Mouse (Mus musculus) brain, embryonic 14.5 days (tissue): ENCODE data around the gene Chmp6. TPM values are rescaled to one million over a fixed set of nuclear protein-coding genes. Genes with fewer than 3 reads are reported as not detected.

Experiments used
- DNase-seq: peaks from one replicate; pipeline ENCODE4 v3.0.0-alpha.2; 2011; ENCODE audit warnings: low read depth
- CTCF ChIP-seq: fragments of 200-500 bp; IDR thresholded peaks from 2 replicates; pipeline ENCODE4 v1.5.1; 2012; ENCODE audit warnings: inconsistent platforms, mild to moderate bottlenecking, moderate library complexity, borderline replicate concordance; ENCODE audit not compliant: insufficient read depth, insufficient read length; ENCODE audit errors: extremely low read depth
- POLR2A ChIP-seq: fragments of 200-500 bp; IDR thresholded peaks from 2 replicates; pipeline ENCODE4 v1.6.1; 2012; ENCODE audit warnings: mild to moderate bottlenecking, inconsistent platforms, borderline replicate concordance; ENCODE audit not compliant: poor library complexity, insufficient read depth, insufficient read length, severe bottlenecking; ENCODE audit errors: extremely low read depth
- polyA plus RNA-seq: library from polyadenylated mRNA; depleted of rRNA; stranded (reverse); fragments of >200 nt; gene quantifications from 2 replicates; pipeline ENCODE4 v1.2.3, GENCODE M21; 2012

The Chmp6 gene
- polyA plus RNA-seq, 1 experiment, result 63.6 TPM

DNA sequence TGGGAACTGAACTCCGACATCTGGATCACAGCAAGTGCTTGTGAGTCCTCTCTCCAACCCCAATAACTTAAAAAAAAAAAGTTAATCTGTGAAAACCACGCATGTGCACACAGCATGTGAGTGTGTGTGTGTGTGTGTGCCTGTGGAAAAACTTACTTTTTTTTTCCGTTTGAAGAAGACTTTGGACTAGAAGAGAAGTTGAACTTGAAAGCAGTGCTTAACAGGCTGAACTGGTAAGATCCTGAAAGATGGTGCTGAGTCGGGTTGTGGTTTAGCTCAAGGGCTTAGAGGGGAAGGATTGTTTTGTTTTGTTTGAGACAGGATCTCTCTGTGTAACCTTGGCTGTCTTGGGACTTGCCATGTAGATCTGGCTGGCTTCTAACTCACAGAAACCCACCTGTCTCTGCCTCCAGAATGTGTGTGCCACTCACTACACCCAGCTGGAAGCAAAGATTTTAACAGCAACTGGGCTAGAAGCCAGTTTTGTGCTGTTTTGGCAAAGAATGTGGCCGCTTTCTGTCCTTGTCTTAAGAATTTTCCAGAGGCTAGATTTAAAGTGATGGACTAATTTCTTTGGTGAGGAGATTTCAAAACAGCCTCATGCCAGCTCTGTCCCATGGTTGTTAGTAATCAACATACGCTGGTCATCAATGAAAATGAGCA is 16.5 kb downstream of the Chmp6 start:
- peak; percentile 46 for DNase-seq

DNA sequence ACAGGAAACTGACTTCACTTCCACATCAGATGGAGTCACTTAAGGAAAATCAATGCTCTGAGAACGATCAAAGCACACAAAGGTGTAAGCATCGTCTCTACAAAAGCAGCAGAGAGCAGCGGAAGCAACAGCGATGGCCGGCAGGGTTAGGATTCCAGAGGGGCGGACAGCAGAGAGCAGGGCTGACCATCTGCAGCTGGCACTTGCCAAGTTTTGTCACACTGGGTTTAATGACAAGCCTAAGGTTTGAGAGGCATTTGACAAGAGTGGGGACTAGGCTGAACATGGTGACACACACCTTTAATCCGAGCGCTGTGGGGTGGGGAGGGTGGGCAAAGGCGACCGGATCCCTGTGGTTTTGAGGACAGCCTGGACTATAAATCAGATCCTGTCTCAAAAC is 18.6 kb downstream of the Chmp6 start:
- no peak for TF ChIP-seq CTCF
- TF ChIP-seq POLR2A, result no peak

More for the DNA sequence above, 16.5 kb downstream of the Chmp6 start:
- no peak for TF ChIP-seq POLR2A
- no peak for TF ChIP-seq CTCF

DNA sequence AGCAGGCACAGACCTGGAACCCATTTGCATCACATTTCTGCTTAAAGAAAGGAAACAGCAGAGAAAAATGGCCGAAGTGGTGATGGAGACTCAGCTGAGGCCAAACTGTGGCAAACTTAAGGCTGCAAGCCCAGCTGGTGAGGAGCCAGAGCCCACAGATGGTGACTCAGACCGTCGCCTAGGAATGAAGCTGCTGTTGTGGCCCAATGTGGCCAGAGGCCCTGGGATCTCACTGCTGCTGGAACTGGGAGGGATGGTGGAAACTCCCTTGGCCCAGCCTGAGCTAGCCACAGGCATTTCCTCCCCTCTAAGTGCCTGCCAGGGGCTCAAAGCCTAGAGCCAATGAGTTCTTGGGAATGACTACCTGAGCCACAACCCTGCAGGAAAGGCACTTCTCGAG is 19.9 kb downstream of the Chmp6 start:
- TF ChIP-seq CTCF (no peak), POLR2A (no peak)
- no peak for DNase-seq

More for the DNA sequence above, 18.6 kb downstream of the Chmp6 start:
- DNase-seq, result no peak

DNA sequence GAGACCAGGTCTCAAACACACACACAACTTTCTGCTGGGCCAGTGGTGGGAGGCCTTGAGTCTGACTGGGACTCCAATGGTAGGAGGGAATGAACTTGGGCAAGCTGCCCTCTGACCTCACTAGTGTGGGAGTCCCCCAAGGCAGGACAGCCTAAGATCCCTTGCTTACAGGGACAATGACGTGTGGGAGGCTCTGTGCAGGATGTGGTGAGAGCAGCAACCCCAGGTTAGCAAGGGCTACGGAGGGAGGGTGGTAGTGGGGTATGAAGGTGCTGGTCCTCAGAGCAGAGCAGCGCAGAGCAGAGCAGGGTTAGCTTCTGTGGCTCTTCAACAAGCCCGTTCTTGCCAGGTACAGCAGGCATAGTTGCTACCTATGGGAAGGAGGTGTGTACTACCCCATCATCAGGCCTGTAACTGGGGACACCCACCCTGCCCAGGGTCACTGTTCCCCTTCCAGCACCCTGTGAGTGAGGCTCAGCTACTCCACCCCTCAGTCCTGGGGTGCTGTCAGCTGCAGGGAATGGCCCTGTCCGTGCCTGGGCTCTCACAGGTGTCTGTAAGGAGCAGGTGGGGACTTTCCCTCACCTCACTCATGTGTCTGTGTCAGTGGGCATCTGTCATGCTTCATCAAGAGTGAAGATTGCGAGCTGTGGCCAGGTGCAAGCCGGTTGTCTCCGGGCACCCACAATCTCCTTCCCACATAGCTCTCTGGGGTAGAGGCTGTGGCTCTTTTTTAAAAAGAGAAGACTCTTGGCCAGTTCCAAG is 20.8 kb downstream of the Chmp6 start:
- no peak for TF ChIP-seq POLR2A
- no peak for TF ChIP-seq CTCF
- no peak for DNase-seq

DNA sequence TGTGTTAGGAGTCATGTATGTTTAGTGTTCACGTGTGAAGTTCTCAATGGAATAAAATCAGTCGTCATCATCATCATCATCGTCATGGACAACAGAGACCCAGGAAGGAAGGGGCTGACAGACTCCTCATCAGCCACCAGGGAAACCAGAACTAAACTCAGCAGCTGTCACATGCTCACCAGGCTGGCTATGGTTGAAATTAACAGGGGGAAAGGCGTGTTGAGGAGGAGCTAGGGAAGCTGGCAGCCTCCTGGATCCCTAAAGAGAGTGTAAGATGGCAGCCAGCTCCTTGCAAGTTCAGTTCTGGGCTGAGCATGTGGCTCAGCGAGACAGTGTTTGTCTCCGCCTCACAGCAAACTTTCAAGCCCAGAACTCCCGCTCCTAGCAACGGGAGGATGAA is 21.5 kb downstream of the Chmp6 start:
- peak; percentile 70 for DNase-seq
- TF ChIP-seq CTCF, result no peak
- TF ChIP-seq POLR2A, result no peak

DNA sequence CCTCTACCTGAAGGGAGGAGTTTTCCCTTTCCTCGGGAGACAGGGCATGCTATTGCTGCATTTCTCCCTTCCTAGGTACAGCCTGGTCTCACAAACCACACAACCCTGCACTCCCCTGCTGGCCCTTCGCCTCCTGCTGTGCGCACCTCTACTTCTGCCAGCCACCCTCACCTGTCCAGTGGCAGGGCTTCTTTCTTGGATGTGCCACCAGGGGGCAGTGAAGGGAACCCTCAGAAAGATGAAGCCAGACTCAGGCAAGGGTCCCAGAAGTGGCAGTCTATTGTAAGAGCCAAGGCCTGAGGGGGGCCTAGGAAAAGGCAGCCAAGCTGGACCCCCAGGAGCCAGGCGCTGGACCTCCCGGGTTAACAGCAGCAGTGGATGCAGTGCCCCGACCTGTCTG is 22.2 kb downstream of the Chmp6 start:
- DNase-seq, result peak; percentile 77
- TF ChIP-seq CTCF (peak; percentile 78), POLR2A (no peak)

DNA sequence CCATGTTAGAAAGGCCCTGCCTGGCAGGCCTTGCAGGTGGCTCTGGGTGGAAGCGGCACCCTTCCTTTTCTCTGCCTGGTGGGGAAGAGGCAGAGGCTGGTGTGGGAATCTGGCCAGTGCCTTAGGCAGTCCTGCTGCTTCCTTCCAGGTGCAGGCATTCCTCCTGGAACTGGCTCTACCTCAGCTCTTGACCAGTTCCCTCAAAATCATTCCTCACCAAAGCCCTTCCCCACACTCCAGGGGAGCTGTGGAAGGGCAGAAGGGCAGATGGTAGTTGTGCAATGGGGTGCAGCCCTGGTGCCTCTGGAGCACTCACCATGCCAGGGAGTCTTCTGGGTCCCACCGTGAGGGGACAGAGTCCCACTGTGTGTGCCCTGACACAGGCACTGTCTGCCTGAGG is 23.2 kb downstream of the Chmp6 start:
- no peak for TF ChIP-seq CTCF
- TF ChIP-seq POLR2A, result no peak
- DNase-seq, result no peak

DNA sequence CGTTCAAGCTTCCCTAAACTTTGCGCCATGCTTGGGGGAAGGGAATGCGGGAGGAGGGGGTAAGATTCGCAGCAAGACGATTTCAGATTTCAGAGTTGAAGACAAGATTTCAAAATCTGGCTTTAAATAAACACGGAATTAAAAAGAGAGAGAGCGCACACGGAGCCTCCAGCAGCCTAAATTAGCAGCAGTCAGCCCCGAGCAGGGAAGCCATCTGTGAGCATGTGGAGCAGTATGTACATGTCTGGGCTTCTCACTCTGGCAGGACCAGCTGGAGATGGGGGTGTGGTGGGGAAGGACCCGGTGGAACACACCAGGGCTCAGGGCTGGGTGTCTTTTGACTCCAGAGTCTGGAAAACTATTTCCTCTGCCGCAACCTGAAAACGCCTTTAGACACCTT is 24.0 kb downstream of the Chmp6 start:
- TF ChIP-seq POLR2A (no peak), CTCF (no peak)
- peak; percentile 84 for DNase-seq

DNA sequence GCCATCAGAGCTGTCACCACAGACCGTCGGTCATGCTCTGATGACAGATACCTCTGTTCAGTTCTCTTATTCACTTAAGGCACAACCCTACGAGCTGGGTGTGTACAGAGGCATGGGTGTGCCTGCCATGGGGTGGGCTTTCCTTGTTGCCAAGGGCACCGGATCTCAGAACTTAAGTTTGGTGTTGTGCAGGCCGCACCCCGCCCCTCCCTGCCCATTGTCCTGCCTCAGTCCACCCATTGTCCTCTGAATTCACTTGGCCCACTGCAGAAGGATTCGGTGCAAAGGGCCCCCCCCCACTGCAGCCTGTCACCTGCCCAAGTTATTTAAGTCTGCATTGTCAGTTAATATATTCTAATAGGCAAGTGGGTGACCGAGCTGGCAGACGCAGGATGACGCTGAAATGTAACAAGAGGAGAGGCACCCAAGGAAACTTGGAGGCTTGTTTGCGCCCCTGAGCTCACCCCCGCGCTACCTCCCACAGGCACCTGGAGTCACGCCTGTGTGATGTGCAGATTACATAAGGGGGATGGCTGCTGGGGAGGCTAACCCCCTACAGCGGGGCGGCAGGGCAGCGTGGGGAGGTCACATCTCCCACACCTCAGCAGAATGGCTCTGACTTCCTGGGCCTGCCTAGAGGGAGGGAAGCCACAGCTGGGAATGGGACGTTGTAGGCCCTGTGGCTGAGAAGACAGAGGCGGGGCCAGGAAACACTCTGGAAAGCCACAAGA is 24.7 kb downstream of the Chmp6 start:
- no peak for DNase-seq
- TF ChIP-seq CTCF (no peak), POLR2A (no peak)

DNA sequence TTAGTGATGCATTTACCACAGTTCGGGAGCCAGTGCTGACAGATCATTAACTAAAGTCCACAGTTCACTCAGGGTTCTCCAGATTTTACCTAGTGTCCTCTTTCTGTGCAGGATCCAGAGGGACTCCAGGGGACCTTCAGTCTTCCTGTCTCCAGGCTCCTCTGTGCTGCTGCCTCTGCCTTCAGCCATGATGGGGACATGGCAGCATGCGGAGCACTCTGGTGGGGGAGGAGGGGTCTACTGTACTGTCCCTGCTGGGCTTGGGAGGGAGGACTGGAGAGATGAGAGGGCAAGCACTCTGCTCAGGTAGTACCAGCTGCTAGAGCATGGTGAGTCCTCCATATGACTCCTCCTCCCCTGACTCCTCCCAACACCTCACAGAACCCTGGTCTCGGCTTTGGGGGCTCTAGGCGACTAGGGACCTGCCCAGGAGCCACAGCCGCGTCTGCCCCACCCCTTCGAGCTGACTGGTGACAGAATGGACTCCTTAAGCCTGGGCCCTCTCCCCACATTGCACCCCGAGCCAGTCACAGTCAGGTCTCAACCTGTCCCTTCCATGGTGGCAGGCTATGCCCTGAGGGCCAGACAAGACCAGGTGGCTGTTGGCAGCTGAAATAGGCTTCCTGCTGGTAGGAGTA is 26.0 kb downstream of the Chmp6 start:
- no peak for DNase-seq

DNA sequence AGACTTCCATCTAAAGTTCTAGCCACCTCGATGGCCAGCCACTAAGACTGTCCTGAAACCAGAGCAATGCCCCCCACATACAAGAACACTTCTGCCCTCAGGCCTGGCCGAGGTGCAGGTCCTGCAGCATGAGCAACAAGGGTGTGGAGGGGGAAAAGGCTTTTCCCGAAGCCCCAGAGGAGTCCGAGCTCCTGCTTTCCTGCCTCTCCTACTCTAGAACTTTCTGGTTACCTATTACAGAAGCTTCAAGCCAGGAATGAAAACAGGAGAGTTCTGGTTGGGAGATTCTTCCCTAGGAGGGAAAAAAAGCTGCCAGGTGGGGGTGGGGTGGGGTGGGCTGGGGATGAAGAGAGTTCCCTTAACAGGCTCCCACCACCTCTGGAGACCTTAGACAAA is 26.5 kb downstream of the Chmp6 start:
- DNase-seq, result no peak
- TF ChIP-seq POLR2A (no peak), CTCF (no peak)

More for the DNA sequence above, 26.0 kb downstream of the Chmp6 start:
- TF ChIP-seq POLR2A (no peak), CTCF (no peak)
